Mouse (Mus musculus): ENCODE results near the gene Man2a2.

The Man2a2 gene

GRCm38 (mm10) chr7:80370649-80371040, 530 bp downstream of the Man2a2 start:
- no peak for DNase-seq (ENCODE audit: low read depth, low spot score)

GRCm38 (mm10) chr7:80369967-80370431, 1.2 kb downstream of the Man2a2 start:
- no peak for DNase-seq (ENCODE audit: low read depth, low spot score)

- no peak for DNase-seq (ENCODE audit: low read depth, low spot score)
Measured at GRCm38 (mm10) chr7:80369461-80369860, 1.7 kb downstream of the Man2a2 start.

- DNase-seq (ENCODE audit: low read depth, low spot score), result no peak
Measured at GRCm38 (mm10) chr7:80368635-80369421, 2.3 kb downstream of the Man2a2 start.

- no peak for DNase-seq (ENCODE audit: low read depth, low spot score)
Measured at GRCm38 (mm10) chr7:80368009-80368408, 3.2 kb downstream of the Man2a2 start.

- DNase-seq (ENCODE audit: low read depth, low spot score), result no peak
Measured at GRCm38 (mm10) chr7:80367232-80367631, 3.9 kb downstream of the Man2a2 start.

- no peak for DNase-seq (ENCODE audit: low read depth, low spot score)
Measured at GRCm38 (mm10) chr7:80365759-80366158, 5.4 kb downstream of the Man2a2 start.

- DNase-seq (ENCODE audit: low read depth, low spot score), result no peak
Measured at GRCm38 (mm10) chr7:80360435-80360834, 10.7 kb downstream of the Man2a2 start.

GRCm38 (mm10) chr7:80358039-80358438, 13.1 kb downstream of the Man2a2 start:
- no peak for DNase-seq (ENCODE audit: low read depth, low spot score)

- no peak for DNase-seq (ENCODE audit: low read depth, low spot score)
Measured at GRCm38 (mm10) chr7:80357156-80357555, 14.0 kb downstream of the Man2a2 start.

- DNase-seq (ENCODE audit: low read depth, low spot score), result no peak
Measured at GRCm38 (mm10) chr7:80356351-80356750, 14.8 kb downstream of the Man2a2 start.

GRCm38 (mm10) chr7:80352920-80353319, 18.3 kb downstream of the Man2a2 start:
- DNase-seq (ENCODE audit: low read depth, low spot score), result no peak

- no peak for DNase-seq (ENCODE audit: low read depth, low spot score)
Measured at GRCm38 (mm10) chr7:80350808-80351207, 20.4 kb downstream of the Man2a2 start.

GRCm38 (mm10) chr7:80347670-80348586, 23.2 kb downstream of the Man2a2 start:
- DNase-seq (ENCODE audit: low read depth, low spot score), result no peak

GRCm38 (mm10) chr7:80346830-80347229, 24.3 kb downstream of the Man2a2 start:
- DNase-seq (ENCODE audit: low read depth, low spot score), result no peak

GRCm38 (mm10) chr7:80346173-80346572, 25.0 kb downstream of the Man2a2 start:
- no peak for DNase-seq (ENCODE audit: low read depth, low spot score)

- DNase-seq (ENCODE audit: low read depth, low spot score), result no peak
Measured at GRCm38 (mm10) chr7:80343270-80344018, 27.7 kb downstream of the Man2a2 start.

- DNase-seq (ENCODE audit: low read depth, low spot score), result peak; percentile 95
Measured at GRCm38 (mm10) chr7:80342858-80343257, 28.3 kb downstream of the Man2a2 start, which contains the start of gene Hddc3. Gene Hddc3 (plus strand): TSS chr7:80343104.

- no peak for DNase-seq (ENCODE audit: low read depth, low spot score)
Measured at GRCm38 (mm10) chr7:80341793-80342192, 29.4 kb downstream of the Man2a2 start.

- peak; percentile 65 for DNase-seq (ENCODE audit: low read depth, low spot score)
Measured at GRCm38 (mm10) chr7:80340793-80341192, 30.4 kb downstream of the Man2a2 start, which contains the start of gene Unc45a. Gene Unc45a (minus strand): TSS chr7:80341005.

GRCm38 (mm10) chr7:80339793-80340628, 31.2 kb downstream of the Man2a2 start:
- peak; percentile 97 for DNase-seq (ENCODE audit: low read depth, low spot score)
